Mouse (Mus musculus) heart, adult 8-10 months (tissue): ENCODE measurements at regions not wholly inside any gene's neighbourhood (a gene's known extent, or its start where the extent isn't known, plus 50 kb on each side); places are given as distances from the start of the nearest gene placed in this dataset.
"Not testable (repeated sequence)": the region's sequence is repeated elsewhere in the genome, so short reads cannot be mapped to it uniquely, and the experiment has no call there.

Source experiments
- DNase-seq: peaks from one replicate; pipeline ENCODE4 v3.0.0; 2022; ENCODE audit warnings: low spot score

- no peak for DNase-seq
These were observed 735.2 kb upstream of the Marcks start for GRCm38 (mm10) chr10:37873925-37874324.

GRCm38 (mm10) chr10:37861001-37861400, 722.3 kb upstream of the Marcks start:
- peak; percentile 67 for DNase-seq

GRCm38 (mm10) chr10:37849291-37849846, 710.6 kb upstream of the Marcks start:
- DNase-seq: no peak

- no peak for DNase-seq
These were observed 704.1 kb upstream of the Marcks start for GRCm38 (mm10) chr10:37842820-37843219.

GRCm38 (mm10) chr10:37841842-37842241, 703.1 kb upstream of the Marcks start:
- peak; percentile 9 for DNase-seq

- no peak for DNase-seq
These were observed 699.0 kb upstream of the Marcks start for GRCm38 (mm10) chr10:37837721-37838120.

GRCm38 (mm10) chr10:37813026-37813425, 674.3 kb upstream of the Marcks start:
- DNase-seq: no peak

- peak; percentile 35 for DNase-seq
These were observed 673.7 kb upstream of the Marcks start for GRCm38 (mm10) chr10:37812405-37812851.

GRCm38 (mm10) chr10:37811789-37812188, 673.1 kb upstream of the Marcks start:
- DNase-seq: no peak

- no peak for DNase-seq
These were observed 664.6 kb upstream of the Marcks start for GRCm38 (mm10) chr10:37803225-37803805.

- no peak for DNase-seq
These were observed 660.7 kb upstream of the Marcks start for GRCm38 (mm10) chr10:37799397-37799796.

GRCm38 (mm10) chr10:37798285-37798684, 659.6 kb upstream of the Marcks start:
- DNase-seq: no peak

GRCm38 (mm10) chr10:37797701-37798100, 659.0 kb upstream of the Marcks start:
- DNase-seq: no peak

GRCm38 (mm10) chr10:37792878-37793277, 654.2 kb upstream of the Marcks start:
- DNase-seq: no peak

GRCm38 (mm10) chr10:37788049-37788448, 649.3 kb upstream of the Marcks start:
- no peak for DNase-seq

GRCm38 (mm10) chr10:37779383-37780302, 640.9 kb upstream of the Marcks start:
- no peak for DNase-seq

- no peak for DNase-seq
These were observed 622.0 kb upstream of the Marcks start for GRCm38 (mm10) chr10:37760542-37761367.

- no peak for DNase-seq
These were observed 602.9 kb upstream of the Marcks start for GRCm38 (mm10) chr10:37741581-37741980.

- no peak for DNase-seq
These were observed 600.3 kb upstream of the Marcks start for GRCm38 (mm10) chr10:37739024-37739423.

GRCm38 (mm10) chr10:37725609-37726008, 586.9 kb upstream of the Marcks start:
- no peak for DNase-seq

- DNase-seq: not testable (repeated sequence)
These were observed 586.3 kb upstream of the Marcks start for GRCm38 (mm10) chr10:37724994-37725393.

- DNase-seq: peak; percentile 21
These were observed 582.0 kb upstream of the Marcks start for GRCm38 (mm10) chr10:37720748-37721147.
